Mouse (Mus musculus) left cerebral cortex, adult 9 months (tissue): ENCODE measurements at regions not wholly inside any gene's neighbourhood (a gene's known extent, or its start where the extent isn't known, plus 50 kb on each side); places are given as distances from the start of the nearest gene placed in this dataset.
"Not testable (repeated sequence)": the region's sequence is repeated elsewhere in the genome, so short reads cannot be mapped to it uniquely, and the experiment has no call there.

Experiments
- DNase-seq, 2 experiments: peaks; one replicate each; pipeline ENCODE4 v3.0.0; 2022; ENCODE audit warnings: low spot score in 2 of 2

GRCm38 (mm10) chr12:93754505-93754904 is 1905.5 kb upstream of the Sel1l start:
- DNase-seq = not testable (repeated sequence)

GRCm38 (mm10) chr12:93748300-93748847 is 1899.4 kb upstream of the Sel1l start:
- no peak for DNase-seq

- no peak for DNase-seq
Measured at GRCm38 (mm10) chr12:93718704-93719497, 1869.9 kb upstream of the Sel1l start.

GRCm38 (mm10) chr12:93705956-93706355 is 1857.0 kb upstream of the Sel1l start:
- DNase-seq = no peak

GRCm38 (mm10) chr12:93687196-93687595 is 1838.2 kb upstream of the Sel1l start:
- DNase-seq = no peak

- DNase-seq = no peak
Measured at GRCm38 (mm10) chr12:93684385-93684784, 1835.4 kb upstream of the Sel1l start.

- DNase-seq = no peak
Measured at GRCm38 (mm10) chr12:93677478-93677877, 1828.5 kb upstream of the Sel1l start.

- DNase-seq = no peak
Measured at GRCm38 (mm10) chr12:93675032-93675431, 1826.1 kb upstream of the Sel1l start.

- no peak for DNase-seq
Measured at GRCm38 (mm10) chr12:93669211-93669610, 1820.3 kb upstream of the Sel1l start.

GRCm38 (mm10) chr12:93666799-93667198 is 1817.8 kb upstream of the Sel1l start:
- peak in 1 of 2 experiments; percentile 3 for DNase-seq
